ENCODE assay signal across 26 mouse cellular contexts in the genomic region with DNA sequence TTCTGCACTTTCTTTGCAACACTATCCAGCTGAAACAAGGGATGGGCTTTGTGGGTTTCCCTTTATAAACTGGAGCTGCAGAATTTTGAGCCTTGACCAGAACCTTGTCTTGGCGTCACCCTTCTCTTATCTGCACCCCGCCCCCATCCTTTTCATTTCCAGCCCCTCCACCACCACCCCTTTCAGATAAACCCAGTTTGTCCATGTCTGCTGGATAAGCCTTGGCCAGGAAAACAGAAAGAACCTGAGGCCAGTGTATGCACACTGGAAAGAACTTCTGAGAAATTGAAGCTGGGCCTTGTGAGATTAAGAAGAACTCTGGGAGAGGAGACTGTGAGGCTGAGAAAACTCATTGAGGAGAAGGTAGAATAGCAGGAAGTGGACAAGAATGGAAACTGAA.
"Had no signal": no experiment of that assay in that cellular context is flagged by ENCODE, and none has a peak within 500 bp of the region (broad histone marks: within the 10 kb centered on the region; RNA-seq: fewer than 3 reads in every experiment).

No protein-coding gene starts in this region.

- H3K4me1 ChIP-seq: hindbrain, embryonic 10.5 days; intestine, embryonic 15.5 days; limb, embryonic 10.5 days; limb, embryonic 12.5 days; liver, embryonic 13.5 days had no signal

- H3K36me3 ChIP-seq: hindbrain, embryonic 10.5 days; hindbrain, embryonic 12.5 days; intestine, embryonic 15.5 days; limb, embryonic 10.5 days; limb, embryonic 12.5 days; liver, embryonic 13.5 days had no signal

- H3K4me2 ChIP-seq: heart, embryonic 11.5 days; hindbrain, embryonic 12.5 days; hindbrain, embryonic 14.5 days; intestine, embryonic 15.5 days; limb, embryonic 12.5 days; liver, embryonic 11.5 days; liver, embryonic 13.5 days had no signal

- H3K9me3 ChIP-seq: hindbrain, embryonic 10.5 days; hindbrain, embryonic 12.5 days; intestine, embryonic 15.5 days; limb, embryonic 10.5 days; limb, embryonic 12.5 days; liver, embryonic 13.5 days had no signal

- DNase-seq: gastrocnemius, adult 2 months; gastrocnemius, postnatal 10 days; gastrocnemius, postnatal 25 days; heart, postnatal 10 days; heart, postnatal 36 days; kidney, adult 18-20 months; kidney, adult 8-10 months; kidney, postnatal 10 days; kidney, postnatal 25 days; kidney, postnatal 4 days; liver; liver, embryonic 13.5 days had no signal

- H3K4me3 ChIP-seq: gastrocnemius, adult 2 months; hindbrain, embryonic 10.5 days; hindbrain, embryonic 12.5 days; intestine, embryonic 15.5 days; layer of hippocampus, adult 2 months; left cerebral cortex, adult 2 months; limb, embryonic 10.5 days; limb, embryonic 12.5 days; liver, embryonic 13.5 days had no signal

- H3K9ac ChIP-seq: hindbrain, embryonic 12.5 days; hindbrain, embryonic 14.5 days; intestine, embryonic 15.5 days; limb, embryonic 12.5 days; liver, embryonic 13.5 days had no signal

- H3K27me3 ChIP-seq: hindbrain, embryonic 12.5 days; intestine, embryonic 15.5 days; limb, embryonic 12.5 days; liver, embryonic 13.5 days had no signal

- H3K27ac ChIP-seq: gastrocnemius, adult 2 months; hindbrain, embryonic 10.5 days; hindbrain, embryonic 12.5 days; hindbrain, embryonic 14.5 days; intestine, embryonic 15.5 days; layer of hippocampus, adult 2 months; left cerebral cortex, adult 2 months; limb, embryonic 10.5 days; limb, embryonic 12.5 days; liver, embryonic 13.5 days had no signal

- ATAC-seq: forebrain, embryonic 16.5 days; hindbrain, embryonic 16.5 days; inflammation-experienced regulatory T-cells, adult 6 months; intestine, embryonic 15.5 days; intestine, postnatal 0 days had no signal
